Mouse (Mus musculus): ENCODE measurements around the gene Rps19.

DNA sequence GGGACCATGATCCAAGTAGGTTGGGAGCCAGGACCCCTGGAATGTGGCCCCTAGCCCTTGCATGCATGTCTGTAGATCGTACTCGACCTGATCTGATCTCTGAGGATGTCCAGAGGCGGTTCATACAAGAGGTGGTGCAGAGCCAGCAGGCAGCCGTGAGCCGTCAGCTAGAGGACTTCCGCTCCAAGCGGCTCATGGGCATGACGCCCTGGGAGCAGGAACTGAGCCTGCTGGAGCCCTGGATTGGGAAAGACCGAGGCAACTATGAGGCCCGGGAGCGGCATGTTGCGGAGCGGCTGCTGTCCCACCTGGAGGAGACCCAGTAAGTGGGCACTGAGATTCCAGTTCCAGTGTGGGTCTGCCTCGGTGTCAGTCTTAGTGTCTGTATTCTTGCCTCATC lies 28.3 kb downstream of the Rps19 start:
- TF ChIP-seq POLR2A (IDR thresholded peaks at IDR 0.05; ENCODE audit: borderline replicate concordance, extremely low read depth, low read depth, low read length) = no peak
- no peak for TF ChIP-seq CTCF (IDR thresholded peaks at IDR 0.05; ENCODE audit: insufficient read depth, low read length)

Data from lung, adult 2 months (tissue).